Mouse (Mus musculus): ENCODE results near the gene Cfap73. TPM values are rescaled to one million over a fixed set of nuclear protein-coding genes. Genes with fewer than 3 reads are reported as not detected.

The Cfap73 gene
- polyA plus RNA-seq, 1 experiment, result 0.10 TPM

GRCm38 (mm10) chr5:120619201-120619600, 14.8 kb downstream of the Cfap73 start:
- peak in 1 of 2 experiments; percentile 84 for DNase-seq (ENCODE audit: extremely low spot score in 1 of 2, low spot score in 1 of 2)

DNA sequence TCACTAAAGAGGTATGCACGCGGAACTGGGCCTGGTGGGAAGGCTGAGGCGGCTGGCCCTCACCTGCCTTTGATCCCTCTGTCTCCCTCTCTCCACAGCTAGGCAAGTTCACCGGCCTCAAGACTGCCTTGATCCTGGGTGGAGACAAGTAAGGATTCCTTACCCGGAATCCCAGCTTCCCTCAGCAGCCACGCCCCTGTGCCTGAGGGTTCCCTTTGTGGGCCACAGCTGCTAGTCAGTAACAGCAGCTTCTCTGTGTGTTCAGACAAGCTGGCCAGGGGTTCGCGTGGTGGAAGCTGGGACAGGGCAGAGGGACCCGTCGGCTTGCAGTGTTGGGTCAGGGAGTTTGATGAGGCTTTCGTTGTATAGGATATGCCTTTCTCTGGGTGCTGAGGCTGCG, 15.3 kb downstream of the Cfap73 start:
- DNase-seq (ENCODE audit: extremely low spot score in 1 of 2, low spot score in 1 of 2), result no peak

- DNase-seq (ENCODE audit: extremely low spot score in 1 of 2, low spot score in 1 of 2), result no peak
Measured at GRCm38 (mm10) chr5:120615903-120616302, 18.1 kb downstream of the Cfap73 start.

GRCm38 (mm10) chr5:120612822-120613604, 21.0 kb downstream of the Cfap73 start:
- peak; percentile 100 for DNase-seq (ENCODE audit: extremely low spot score in 1 of 2, low spot score in 1 of 2)

DNA sequence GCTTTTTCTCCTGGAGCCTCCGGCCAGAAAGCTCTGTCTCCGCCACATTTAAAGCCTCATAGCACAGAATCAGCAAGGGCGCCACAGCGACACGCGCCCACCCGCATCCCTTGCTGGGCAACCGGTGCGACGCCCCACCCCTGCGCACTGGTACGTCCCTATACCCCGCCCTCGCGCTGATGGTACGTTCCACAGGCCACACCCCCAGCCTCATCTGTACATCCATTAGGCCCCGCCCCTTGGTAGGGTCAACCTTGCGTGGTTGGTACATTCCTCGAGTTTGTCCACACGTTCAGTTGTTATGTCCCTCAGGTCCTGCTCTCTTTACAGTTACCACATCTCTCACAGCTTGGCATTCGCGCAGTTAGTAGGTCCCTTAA, 21.6 kb downstream of the Cfap73 start, which contains the start of the genes Rita1 and Ddx54:
Gene Rita1, minus strand, starts transcription at position 148 of the 380 bp plus-strand sequence.
Gene Ddx54, plus strand, starts transcription at position 298 of the 380 bp plus-strand sequence.
- DNase-seq (ENCODE audit: extremely low spot score in 1 of 2, low spot score in 1 of 2), result peak; percentile 95 to 99

DNA sequence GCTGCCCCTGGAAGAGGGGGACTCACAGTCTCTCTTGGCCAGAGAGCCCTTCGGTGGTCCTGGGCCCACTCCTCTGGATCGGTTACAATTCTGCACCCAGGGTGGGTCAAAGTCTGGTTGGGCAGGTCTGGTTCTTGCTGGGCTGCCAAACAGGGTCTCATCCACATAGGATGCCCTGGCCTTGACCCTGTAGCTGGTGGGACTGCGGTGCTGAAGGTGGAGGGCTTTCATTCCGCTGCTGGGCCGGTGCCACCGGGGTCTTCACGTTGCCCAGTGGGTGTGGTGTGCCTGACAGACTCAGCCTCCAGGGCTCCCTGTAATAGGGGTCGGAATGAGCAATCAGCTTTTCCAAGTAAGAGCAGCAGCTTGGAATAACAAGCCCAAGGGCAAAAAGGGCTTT, 22.6 kb downstream of the Cfap73 start:
- no peak for DNase-seq (ENCODE audit: extremely low spot score in 1 of 2, low spot score in 1 of 2)

- no peak for DNase-seq (ENCODE audit: extremely low spot score in 1 of 2, low spot score in 1 of 2)
Measured at GRCm38 (mm10) chr5:120610906-120611305, 23.1 kb downstream of the Cfap73 start.

DNA sequence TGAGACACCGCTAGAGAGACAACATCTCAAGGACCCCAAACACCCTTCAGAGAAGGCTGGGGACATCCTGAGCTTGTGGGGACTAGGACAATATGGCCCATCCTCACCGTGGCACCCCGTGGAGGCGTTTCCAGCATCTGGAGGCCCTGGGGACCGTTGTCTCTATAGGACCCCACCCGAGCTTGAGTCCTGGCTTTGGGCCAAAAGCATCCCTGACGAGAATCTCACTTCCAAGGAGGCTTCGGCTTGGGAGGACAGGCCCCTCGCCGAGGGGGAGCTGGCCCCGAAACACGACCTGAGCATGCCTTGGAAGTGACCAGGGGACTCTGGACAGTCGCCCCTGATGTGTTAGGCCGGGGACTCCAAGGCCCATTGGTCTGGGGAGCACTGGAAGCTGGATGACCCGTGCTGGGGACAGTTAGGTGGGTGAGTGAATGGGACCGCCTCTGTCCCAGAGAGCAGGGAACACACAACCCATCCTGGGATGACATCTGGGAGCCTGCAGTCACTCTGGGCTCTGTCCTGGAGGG, 24.7 kb downstream of the Cfap73 start:
- no peak for DNase-seq (ENCODE audit: extremely low spot score in 1 of 2, low spot score in 1 of 2)

GRCm38 (mm10) chr5:120607335-120607734, 26.7 kb downstream of the Cfap73 start:
- no peak for DNase-seq (ENCODE audit: extremely low spot score in 1 of 2, low spot score in 1 of 2)

DNA sequence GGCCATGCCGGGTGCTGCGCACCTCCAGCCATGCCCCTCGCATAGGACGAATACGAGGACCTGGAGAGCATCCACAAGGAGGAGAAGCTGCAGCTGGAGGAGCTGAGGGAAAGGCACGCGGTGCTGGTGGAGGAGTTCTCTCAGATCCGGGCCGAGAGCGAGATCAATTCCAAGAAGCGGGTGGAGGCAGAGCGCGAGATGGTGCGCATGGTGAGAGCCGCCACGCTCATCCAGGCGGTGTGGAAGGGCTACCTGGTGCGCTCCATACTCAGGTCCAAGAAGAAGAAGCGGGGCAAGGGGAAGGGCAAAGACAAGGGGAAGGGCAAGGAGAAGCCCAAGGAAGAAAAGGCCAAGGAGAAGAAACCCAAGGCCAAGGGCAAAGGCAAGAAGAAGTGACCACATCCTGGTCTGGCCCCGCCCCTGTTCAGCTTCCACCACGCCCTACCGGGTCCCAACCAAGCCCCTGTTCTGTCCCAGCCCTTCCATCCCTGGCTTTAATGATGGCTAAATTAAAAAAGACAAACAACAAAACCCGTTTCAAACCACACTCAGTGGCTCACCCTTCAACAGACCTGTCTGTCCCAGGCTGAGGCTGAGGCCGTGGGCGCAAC, 27.3 kb downstream of the Cfap73 start:
- no peak for DNase-seq (ENCODE audit: extremely low spot score in 1 of 2, low spot score in 1 of 2)

DNA sequence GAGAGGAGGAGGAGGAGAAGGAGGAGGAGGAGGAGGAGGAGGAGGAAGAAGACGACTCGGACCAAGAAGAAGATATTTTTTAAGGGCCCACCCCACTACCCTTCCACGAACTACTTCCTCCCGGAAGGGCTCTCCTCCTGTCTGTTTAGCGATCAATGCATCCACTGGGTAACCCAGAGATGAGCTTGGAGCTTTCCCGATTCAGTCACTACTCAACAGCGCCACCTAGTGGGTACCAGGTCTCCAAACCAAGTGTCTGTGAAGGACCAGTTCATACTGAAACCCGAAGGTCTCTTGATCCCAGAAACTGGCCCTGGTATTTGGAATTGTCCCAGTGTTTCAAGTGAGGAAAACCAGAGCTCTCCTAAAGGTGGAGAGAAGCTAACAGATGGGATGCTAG, 28.3 kb downstream of the Cfap73 start:
- DNase-seq (ENCODE audit: extremely low spot score in 1 of 2, low spot score in 1 of 2), result peak in 1 of 2 experiments; percentile 97

GRCm38 (mm10) chr5:120605241-120605661, 28.8 kb downstream of the Cfap73 start:
- no peak for DNase-seq (ENCODE audit: extremely low spot score in 1 of 2, low spot score in 1 of 2)

- peak in 1 of 2 experiments; percentile 94 for DNase-seq (ENCODE audit: extremely low spot score in 1 of 2, low spot score in 1 of 2)
Measured at GRCm38 (mm10) chr5:120604839-120605238, 29.2 kb downstream of the Cfap73 start.

GRCm38 (mm10) chr5:120603515-120603914, 30.5 kb downstream of the Cfap73 start:
- DNase-seq (ENCODE audit: extremely low spot score in 1 of 2, low spot score in 1 of 2), result no peak

GRCm38 (mm10) chr5:120602210-120602609, 31.8 kb downstream of the Cfap73 start:
- no peak for DNase-seq (ENCODE audit: extremely low spot score in 1 of 2, low spot score in 1 of 2)

DNA sequence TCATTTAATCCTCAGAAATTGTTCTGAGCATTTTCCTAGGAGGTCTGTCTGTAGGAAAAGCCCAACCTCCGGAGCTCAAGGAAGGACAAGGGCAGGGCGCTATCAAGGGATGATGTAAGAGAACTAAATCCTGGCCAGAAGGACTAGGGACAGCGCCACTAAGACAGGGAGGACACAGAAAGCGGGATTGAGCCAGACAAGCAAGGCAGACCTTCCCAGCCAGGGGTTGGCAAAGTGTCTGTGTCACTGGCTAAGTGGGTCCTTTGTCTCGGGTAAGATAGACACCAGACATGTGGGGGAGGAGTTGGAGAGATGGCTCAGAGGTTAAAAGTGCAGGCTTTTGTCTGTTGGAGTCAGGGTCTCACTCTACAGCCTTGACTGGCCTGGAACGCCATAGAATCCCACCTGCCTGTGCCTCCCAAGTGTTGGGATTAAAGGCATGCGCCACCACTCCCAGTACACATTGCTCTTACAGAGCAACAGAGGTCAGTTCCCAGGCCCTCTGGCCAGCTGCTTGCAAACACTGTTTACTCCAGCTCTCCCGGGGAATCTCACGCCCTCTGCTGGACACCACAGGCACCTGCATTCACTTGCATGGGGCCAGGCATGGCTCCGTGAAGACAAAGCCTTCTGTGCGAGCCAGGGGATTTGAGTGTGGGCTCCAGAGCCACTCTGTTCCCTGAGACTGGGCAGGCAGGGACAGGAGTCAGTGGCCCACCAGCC, 32.9 kb downstream of the Cfap73 start:
- no peak for DNase-seq (ENCODE audit: extremely low spot score in 1 of 2, low spot score in 1 of 2)

- DNase-seq (ENCODE audit: extremely low spot score in 1 of 2, low spot score in 1 of 2), result no peak
Measured at GRCm38 (mm10) chr5:120599625-120600024, 34.4 kb downstream of the Cfap73 start.

DNA sequence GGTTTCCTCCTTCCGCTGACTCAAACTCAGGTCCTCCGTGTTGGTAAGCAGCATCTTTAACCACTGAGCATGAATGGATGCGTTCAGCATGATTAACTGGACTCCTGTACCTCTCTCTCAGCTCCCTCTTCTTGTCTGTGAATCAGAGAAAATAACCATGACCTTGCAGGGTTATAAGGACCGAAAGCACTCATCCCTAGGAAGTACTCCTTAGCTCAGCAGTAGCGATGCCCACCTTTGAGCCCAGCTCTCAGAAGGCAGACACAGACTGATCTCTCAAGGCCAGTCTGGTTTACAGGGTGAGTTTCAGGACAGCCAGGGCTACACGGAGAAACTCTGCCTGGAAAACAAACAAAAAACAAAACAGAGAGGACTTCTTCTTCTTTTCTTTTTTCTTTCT, 39.5 kb downstream of the Cfap73 start:
- no peak for DNase-seq (ENCODE audit: extremely low spot score in 1 of 2, low spot score in 1 of 2)

- peak in 1 of 2 experiments; percentile 27 for DNase-seq (ENCODE audit: extremely low spot score in 1 of 2, low spot score in 1 of 2)
Measured at GRCm38 (mm10) chr5:120592141-120592540, 41.9 kb downstream of the Cfap73 start.

DNA sequence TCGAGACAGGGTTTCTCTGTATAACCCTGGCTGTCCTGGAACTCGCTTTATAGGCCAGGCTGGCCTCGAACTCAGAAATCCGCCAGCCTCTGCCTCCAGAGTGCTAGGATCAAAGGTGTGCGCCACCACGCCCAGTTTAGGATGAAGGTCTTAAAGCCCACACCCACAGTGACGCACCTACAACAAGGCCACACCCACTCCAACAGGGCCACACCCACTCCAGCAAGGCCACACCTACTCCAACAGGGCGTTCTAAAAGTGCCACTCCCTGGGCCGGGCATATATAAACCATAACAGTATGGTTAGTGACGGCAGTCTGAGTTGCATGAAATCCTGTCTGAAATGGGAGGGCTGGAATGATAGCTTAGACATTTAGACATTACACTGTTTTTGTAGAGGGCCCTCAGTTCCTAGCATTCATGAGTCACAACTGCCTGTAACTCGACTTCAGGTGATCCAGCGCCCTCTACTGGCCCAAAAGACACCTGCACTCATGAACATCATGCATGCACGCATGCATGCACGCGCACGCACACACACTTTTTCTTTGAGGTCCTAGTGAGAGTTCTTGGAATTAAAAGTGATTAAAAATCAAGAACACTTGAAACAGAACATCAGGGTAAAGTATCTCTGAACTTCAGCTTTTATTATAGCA, 43.6 kb downstream of the Cfap73 start:
- no peak for DNase-seq (ENCODE audit: extremely low spot score in 1 of 2, low spot score in 1 of 2)

Measured in frontal cortex, adult 2 months (tissue).